In genomic region chr5:147332711-147333110, GRCm38 (mm10) we compare ENCODE assay signal across 24 mouse cellular contexts. TPM values are rescaled to one million over a fixed set of nuclear protein-coding genes. Genes with fewer than 3 reads are reported as not detected.
A peak's percentile ranks its signal among the peaks of the same experiment; 100 is the strongest.
DNase-seq lines count a peak whose midpoint lies in the region; ATAC-seq and TF ChIP-seq lines count a peak whose summit lies in the region.
"Had no signal": no experiment of that assay in that cellular context is flagged by ENCODE, and none has a peak within 500 bp of the region (broad histone marks: within the 10 kb centered on the region; RNA-seq: fewer than 3 reads in every experiment).

No protein-coding gene starts in this region.

- no peak overlapping the region for H3K4me3 ChIP-seq in hindbrain, postnatal 0 days (ENCODE audit: low read length)
- no peak overlapping the region for H3K4me3 ChIP-seq in hindbrain, embryonic 16.5 days (ENCODE audit: low read length)
- H3K4me3 ChIP-seq in lung, embryonic 15.5 days, result no peak overlapping the region
- H3K4me3 ChIP-seq: heart, embryonic 13.5 days; hindbrain, embryonic 15.5 days; limb, embryonic 13.5 days; liver, embryonic 15.5 days had no signal

- WGBS in hindbrain, postnatal 0 days, result 42% methylated on average over 7 of the region's 7 CpGs
- 38% methylated on average over 7 of the region's 7 CpGs for whole genome bisulfite sequencing in hindbrain, embryonic 16.5 days
- 17% methylated on average over 7 of the region's 7 CpGs for WGBS in lung, embryonic 15.5 days

- no peak overlapping the region for H3K4me2 ChIP-seq in hindbrain, postnatal 0 days (ENCODE audit: low read depth, low read length)
- H3K4me2 ChIP-seq in hindbrain, embryonic 16.5 days (ENCODE audit: low read length), result no peak overlapping the region
- no peak overlapping the region for H3K4me2 ChIP-seq in lung, embryonic 15.5 days
- H3K4me2 ChIP-seq: heart, embryonic 13.5 days; hindbrain, embryonic 15.5 days; limb, embryonic 13.5 days; liver, embryonic 15.5 days had no signal

- H3K4me1 ChIP-seq in hindbrain, postnatal 0 days (ENCODE audit: insufficient read depth, low read length), result no peaks in the 10 kb centered on the region
- H3K4me1 ChIP-seq in hindbrain, embryonic 16.5 days (ENCODE audit: control insufficient read depth, insufficient read depth, low read depth, low read length), result no peaks in the 10 kb centered on the region
- H3K4me1 ChIP-seq in lung, embryonic 15.5 days, result no peaks in the 10 kb centered on the region
- H3K4me1 ChIP-seq: hindbrain, embryonic 15.5 days; liver, embryonic 15.5 days had no signal

- H3K27me3 ChIP-seq in hindbrain, postnatal 0 days (ENCODE audit: insufficient read depth, low read length), result no peaks in the 10 kb centered on the region
- H3K27me3 ChIP-seq in hindbrain, embryonic 16.5 days (replicated peaks; ENCODE audit: control insufficient read depth, insufficient read depth, low read length), result no peaks in the 10 kb centered on the region
- H3K27me3 ChIP-seq in lung, embryonic 15.5 days, result no peaks in the 10 kb centered on the region
- H3K27me3 ChIP-seq: hindbrain, embryonic 15.5 days; liver, embryonic 15.5 days had no signal

- TF ChIP-seq CTCF in hindbrain, postnatal 0 days (IDR thresholded peaks at IDR 0.05; ENCODE audit: low read depth), result no peak

- H3K27ac ChIP-seq in hindbrain, postnatal 0 days, result no peak overlapping the region
- no peak overlapping the region for H3K27ac ChIP-seq in hindbrain, embryonic 16.5 days (ENCODE audit: low read depth, low read length)
- no peak overlapping the region for H3K27ac ChIP-seq in lung, embryonic 15.5 days
- H3K27ac ChIP-seq: heart, embryonic 13.5 days; hindbrain, embryonic 15.5 days; limb, embryonic 13.5 days; liver, embryonic 15.5 days had no signal

- ATAC-seq in hindbrain, postnatal 0 days, result 0 out of 2 replicates have a peak, but pooled peaks have one; percentile 24
- no peak for ATAC-seq in hindbrain, embryonic 16.5 days
- ATAC-seq in lung, embryonic 15.5 days (ENCODE audit: borderline replicate concordance, extremely low read depth, low FRiP score, low TSS enrichment), result 0 out of 2 replicates have a peak, but pooled peaks have one; percentile 8
- ATAC-seq: forebrain, embryonic 14.5 days had no signal

- no peaks in the 10 kb centered on the region for H3K36me3 ChIP-seq in hindbrain, postnatal 0 days (ENCODE audit: insufficient read depth, low read length)
- H3K36me3 ChIP-seq in hindbrain, embryonic 16.5 days (ENCODE audit: control insufficient read depth, insufficient read depth, low read length), result no peaks in the 10 kb centered on the region
- no peaks in the 10 kb centered on the region for H3K36me3 ChIP-seq in lung, embryonic 15.5 days
- H3K36me3 ChIP-seq: heart, embryonic 13.5 days; hindbrain, embryonic 15.5 days; limb, embryonic 13.5 days; liver, embryonic 15.5 days had no signal

- H3K9me3 ChIP-seq in hindbrain, postnatal 0 days (ENCODE audit: low read length), result no peaks in the 10 kb centered on the region
- H3K9me3 ChIP-seq in hindbrain, embryonic 16.5 days (ENCODE audit: control insufficient read depth, low read length), result no peaks in the 10 kb centered on the region; the same call in 1 of the 2 replicates
- H3K9me3 ChIP-seq in lung, embryonic 15.5 days, result no peaks in the 10 kb centered on the region
- H3K9me3 ChIP-seq: hindbrain, embryonic 15.5 days; limb, embryonic 13.5 days; liver, embryonic 15.5 days had no signal

- H3K9ac ChIP-seq in hindbrain, postnatal 0 days (replicated peaks; ENCODE audit: low read length), result no peak overlapping the region
- H3K9ac ChIP-seq in hindbrain, embryonic 16.5 days (ENCODE audit: low read depth, low read length), result no peak overlapping the region
- H3K9ac ChIP-seq in lung, embryonic 15.5 days, result no peak overlapping the region
- H3K9ac ChIP-seq: heart, embryonic 13.5 days; hindbrain, embryonic 15.5 days; limb, embryonic 13.5 days; liver, embryonic 15.5 days had no signal

- DNase-seq in hindbrain, postnatal 0 days (ENCODE audit: low spot score), result peak; percentile 12
- DNase-seq in lung, postnatal 10 days, result no peak
- DNase-seq in A20 (ENCODE audit: low read depth, low spot score) (peak; percentile 69), ZHBTc4 (ENCODE audit: low read depth, low spot score) (peak; percentile 40)
- no peak for DNase-seq in thymus, postnatal 0 days (ENCODE audit: low spot score)
- DNase-seq in cerebellum, adult 8-10 months, result no peak
- DNase-seq: cerebellum, postnatal 14 days; embryo, embryonic 11 days; gastrocnemius, postnatal 36 days; heart, postnatal 36 days; kidney, postnatal 36 days; lung, postnatal 36 days had no signal

RNA-seq across cellular contexts. Expression of gene Urad, which starts 10.5 kb away (rescaled TPM):
- total RNA-seq in hindbrain, postnatal 0 days (2014; rRNA removed), result not detected in 2 replicates
- not detected in 2 replicates for polyA plus RNA-seq in hindbrain, postnatal 0 days (2015; fragmentation: Nextera tagmentation; extraction: Ambion mirVana)
- not detected in 2 replicates for polyA plus RNA-seq in hindbrain, embryonic 16.5 days (2015; fragmentation: Nextera tagmentation; extraction: Ambion mirVana)
- not detected in 2 replicates for polyA plus RNA-seq in lung, embryonic 15.5 days (2015; fragmentation: Nextera tagmentation; extraction: Ambion mirVana)
- not detected in 2 replicates for polyA plus RNA-seq in thymus, postnatal 0 days (2015; fragmentation: Nextera tagmentation; extraction: Ambion mirVana)
- total RNA-seq: ES-E14; gastrocnemius, postnatal 36 days; heart, postnatal 36 days; layer of hippocampus, postnatal 14 days; left cerebral cortex, postnatal 10 days had no signal
- polyA plus RNA-seq: C2C12; forebrain, embryonic 14.5 days; heart, embryonic 13.5 days; hindbrain, embryonic 15.5 days; limb, embryonic 13.5 days; testis, adult 2 months had no signal

RNA-seq across cellular contexts. Expression of gene Cdx2, which starts 25.6 kb away (rescaled TPM):
- total RNA-seq in hindbrain, postnatal 0 days (2014; rRNA removed), result not detected in 2 replicates
- polyA plus RNA-seq in hindbrain, postnatal 0 days (2015; fragmentation: Nextera tagmentation; extraction: Ambion mirVana), result not detected in 2 replicates
- not detected in 2 replicates for polyA plus RNA-seq in hindbrain, embryonic 16.5 days (2015; fragmentation: Nextera tagmentation; extraction: Ambion mirVana)
- not detected in 2 replicates for polyA plus RNA-seq in lung, embryonic 15.5 days (2015; fragmentation: Nextera tagmentation; extraction: Ambion mirVana)
- polyA plus RNA-seq in thymus, postnatal 0 days (2015; fragmentation: Nextera tagmentation; extraction: Ambion mirVana), result 0.13 TPM in 1 of 2 replicates, not detected in the other
- total RNA-seq: gastrocnemius, postnatal 36 days; heart, postnatal 36 days; layer of hippocampus, postnatal 14 days; left cerebral cortex, postnatal 10 days had no signal
- polyA plus RNA-seq: C2C12; forebrain, embryonic 14.5 days; heart, embryonic 13.5 days; hindbrain, embryonic 15.5 days; liver, embryonic 15.5 days; testis, adult 2 months had no signal

Comparison
In these comparisons a context has a peak if more than half of its experiments do, and no peak if none do; other contexts are left out.
1. DNase-seq: peak in hindbrain, postnatal 0 days (single experiment), A20 (single experiment) and ZHBTc4 (single experiment); none in lung, postnatal 10 days (single experiment), thymus, postnatal 0 days (single experiment) and cerebellum, adult 8-10 months (single experiment).